Comparison of ENCODE assay signal across 9 mouse cellular contexts in genomic region chr12:31008171-31008570, GRCm38 (mm10).
A peak's percentile ranks its signal among the peaks of the same experiment; 100 is the strongest.
DNase-seq lines count a peak whose midpoint lies in the region; ATAC-seq and TF ChIP-seq lines count a peak whose summit lies in the region.
"Had no signal": no experiment of that assay in that cellular context is flagged by ENCODE, and none has a peak within 500 bp of the region (broad histone marks: within the 10 kb centered on the region; RNA-seq: fewer than 3 reads in every experiment).

No protein-coding gene starts in this region.

- no peak for TF ChIP-seq POLR2A in lung, adult 2 months (IDR thresholded peaks at IDR 0.05; ENCODE audit: borderline replicate concordance, extremely low read depth, low read depth, low read length)

- WGBS in embryonic facial prominence, embryonic 14.5 days: 24% methylated on average over 6 of the region's 6 CpGs
- WGBS in lung, adult 2 months: 19% methylated on average over 6 of the region's 6 CpGs

- H3K4me3 ChIP-seq in layer of hippocampus, adult 2 months: no peak overlapping the region
- no peak overlapping the region for H3K4me3 ChIP-seq in embryonic facial prominence, embryonic 14.5 days (ENCODE audit: low read depth, low read length)
- H3K4me3 ChIP-seq in lung, adult 2 months (replicated peaks; ENCODE audit: extremely low read depth, low read depth, low read length): no peak overlapping the region
- H3K4me3 ChIP-seq: lung, embryonic 15.5 days; stomach, embryonic 15.5 days had no signal

- peak; percentile 79 for TF ChIP-seq CTCF in layer of hippocampus, adult 2 months (conservative IDR thresholded peaks at IDR 0.05)
- TF ChIP-seq CTCF in lung, adult 2 months (IDR thresholded peaks at IDR 0.05; ENCODE audit: insufficient read depth, low read length): peak; percentile 9; the same call in 1 of the 2 replicates

- no peaks in the 10 kb centered on the region for H3K27me3 ChIP-seq in embryonic facial prominence, embryonic 14.5 days (replicated peaks; ENCODE audit: control insufficient read depth, insufficient read depth, low read length)
- H3K27me3 ChIP-seq: lung, embryonic 15.5 days; stomach, embryonic 15.5 days had no signal

- no peak overlapping the region for H3K4me2 ChIP-seq in embryonic facial prominence, embryonic 14.5 days (ENCODE audit: low read depth, low read length)
- H3K4me2 ChIP-seq: lung, embryonic 15.5 days; stomach, embryonic 15.5 days had no signal

- no peaks in the 10 kb centered on the region for H3K36me3 ChIP-seq in embryonic facial prominence, embryonic 14.5 days (ENCODE audit: control insufficient read depth, insufficient read depth, low read length)
- H3K36me3 ChIP-seq: lung, embryonic 15.5 days; stomach, embryonic 15.5 days had no signal

- H3K9me3 ChIP-seq in embryonic facial prominence, embryonic 14.5 days (ENCODE audit: control insufficient read depth, low read length): no peaks in the 10 kb centered on the region
- H3K9me3 ChIP-seq: lung, embryonic 15.5 days; stomach, embryonic 15.5 days had no signal

- ATAC-seq in embryonic facial prominence, embryonic 14.5 days (ENCODE audit: low read depth): no peak

- H3K9ac ChIP-seq in embryonic facial prominence, embryonic 14.5 days (ENCODE audit: low read depth, low read length): no peak overlapping the region
- H3K9ac ChIP-seq: lung, embryonic 15.5 days; stomach, embryonic 15.5 days had no signal

- no peak overlapping the region for H3K27ac ChIP-seq in layer of hippocampus, adult 2 months
- H3K27ac ChIP-seq in embryonic facial prominence, embryonic 14.5 days (replicated peaks; ENCODE audit: low read depth, low read length): no peak overlapping the region
- H3K27ac ChIP-seq: lung, embryonic 15.5 days; stomach, embryonic 15.5 days had no signal

- peak in 1 of 2 experiments; percentile 35 for DNase-seq in layer of hippocampus, adult 2 months (ENCODE audit: low spot score in 2 of 2)
- no peak for DNase-seq in layer of hippocampus, adult 9-11 months
- DNase-seq in ES-CJ7 (ENCODE audit: low read depth, low spot score): peak; percentile 42
- peak; percentile 83 for DNase-seq in NIH3T3 (ENCODE audit: low read depth)
- peak; percentile 26 for DNase-seq in embryonic facial prominence, embryonic 14.5 days (ENCODE audit: low spot score)
- DNase-seq in lung, adult 2 months: peak; percentile 26
- no peak for DNase-seq in ovary, postnatal 10 days (ENCODE audit: low spot score)

- H3K4me1 ChIP-seq in embryonic facial prominence, embryonic 14.5 days (ENCODE audit: control insufficient read depth, insufficient read depth, low read length): no peaks in the 10 kb centered on the region
- H3K4me1 ChIP-seq in lung, adult 2 months (ENCODE audit: control insufficient read depth, insufficient read depth, low read length): no peaks in the 10 kb centered on the region; the same call in 1 of the 2 replicates
- H3K4me1 ChIP-seq: lung, embryonic 15.5 days; stomach, embryonic 15.5 days had no signal

Comparison
In these comparisons a context has a peak if more than half of its experiments do, and no peak if none do; other contexts are left out.
1. DNase-seq: peak in ES-CJ7 (single experiment), NIH3T3 (single experiment), embryonic facial prominence, embryonic 14.5 days (single experiment) and lung, adult 2 months (single experiment); none in layer of hippocampus, adult 9-11 months (single experiment) and ovary, postnatal 10 days (single experiment).